Mouse (Mus musculus) bone marrow, adult 2 months (tissue): Measurements from ENCODE around the gene Rgs7.

ENCODE experiments used
- CTCF ChIP-seq: fragments of 200-500 bp; IDR thresholded peaks from 2 replicates; pipeline ENCODE4 v1.5.1; 2011; ENCODE audit warnings: low read length, control low read depth; ENCODE audit not compliant: control insufficient read depth, insufficient read depth
- POLR2A ChIP-seq: fragments of 200-500 bp; IDR thresholded peaks from 2 replicates; pipeline ENCODE4 v1.6.1; 2011; ENCODE audit warnings: low read depth, mild to moderate bottlenecking, control low read depth, low read length, borderline replicate concordance; ENCODE audit not compliant: control insufficient read depth

DNA sequence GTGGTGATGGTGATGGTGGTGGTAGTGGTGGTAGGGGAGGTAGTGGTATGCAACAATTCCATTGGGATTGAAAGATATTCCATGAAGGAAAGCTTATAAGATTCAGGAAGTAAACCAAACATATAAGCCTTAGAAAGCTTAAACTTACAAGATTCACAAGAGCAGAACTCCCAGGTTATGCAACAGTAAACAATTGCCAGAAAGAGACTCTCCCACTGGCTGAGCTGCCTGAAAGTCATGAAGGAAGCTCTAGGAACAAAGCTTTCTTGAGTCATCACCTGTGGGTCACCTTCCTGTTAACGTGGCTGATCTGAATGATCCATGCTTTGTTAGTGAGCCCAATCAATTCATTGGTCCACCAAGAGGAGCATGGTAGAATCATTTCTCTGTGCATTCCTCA is 288.8 kb downstream of the Rgs7 start:
- TF ChIP-seq POLR2A, result no peak
- TF ChIP-seq CTCF, result no peak
